Mouse (Mus musculus) heart, postnatal 0 days (tissue): ENCODE data around the gene Mmp20.

Experiments
- CTCF ChIP-seq: IDR thresholded peaks from 2 replicates; pipeline ENCODE4 v1.5.1; 2016; ENCODE audit warnings: antibody characterized with exemption, control low read depth, low read depth
- EP300 ChIP-seq: IDR thresholded peaks from 2 replicates; pipeline ENCODE4 v1.6.1; 2016; ENCODE audit warnings: antibody characterized with exemption, low read depth

DNA sequence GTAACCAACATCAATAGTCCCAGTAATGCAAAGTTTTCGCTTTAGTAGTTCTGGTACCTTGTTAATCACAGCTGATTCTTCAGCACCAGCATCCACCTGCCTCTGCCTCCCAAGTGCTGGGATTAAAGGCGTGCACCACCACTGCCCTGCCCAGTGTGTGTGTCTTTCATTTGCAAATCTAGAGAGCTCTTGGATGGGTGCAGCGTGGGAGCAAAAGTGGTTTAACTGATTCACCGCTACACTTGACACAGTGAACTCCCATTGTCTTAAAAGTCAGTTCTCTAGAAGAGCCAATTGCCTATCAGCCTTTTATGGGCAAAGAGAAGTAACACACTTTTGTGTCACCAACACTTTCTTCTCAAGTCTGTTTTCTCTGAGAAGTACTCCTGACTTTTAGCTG, 83.2 kb downstream of the Mmp20 start:
- no peak for TF ChIP-seq CTCF
- TF ChIP-seq EP300 = no peak
